Mouse (Mus musculus) heart, postnatal 10 days (tissue): Measurements from ENCODE around the gene Vsig2. TPM values are rescaled to one million over a fixed set of nuclear protein-coding genes. Genes with fewer than 3 reads are reported as not detected.

Experiments
- DNase-seq, 2 experiments: peaks; one replicate each; pipeline ENCODE4 v3.0.0; 2021
- intact Hi-C: fragments of 180-260 bp; cut with DNase I; formaldehyde crosslinking; loops from one replicate; pipeline ENCODE4 v1.15.1; 2025
- total RNA-seq, 2 experiments: library from RNA; stranded (reverse); gene quantifications; 2 replicates each; pipeline ENCODE4 v1.2.3; 2021

Gene Vsig2
- total RNA-seq: 10 to 100 TPM in 1 of 2 experiments, 1 to 10 TPM in 1; 5.6 to 10.4 TPM

GRCm38 (mm10) chr9:37539170-37540025, at the start of gene Vsig2:
Gene Vsig2 (plus strand): TSS chr9:37539255.
- DNase-seq: no peak
- intact Hi-C loops: loop anchor here (1.0 to 5.0 kb wide), 3 partner anchors 9 to 122 kb away; partner anchors contain the start of gene Msantd2

- intact Hi-C loops: loop anchor here (5.0 kb wide), 1 partner anchor 53 kb away; no protein-coding TSS in a partner anchor
These were observed 49.5 kb upstream of the Vsig2 start for GRCm38 (mm10) chr9:37489446-37490120.

GRCm38 (mm10) chr9:37495761-37496160, 43.3 kb upstream of the Vsig2 start:
- intact Hi-C loops: no loop called here
- no peak for DNase-seq

More at GRCm38 (mm10) chr9:37489446-37490120, 49.5 kb upstream of the Vsig2 start:
- DNase-seq: peak; percentile 54 to 57

- no peak for DNase-seq
- intact Hi-C loops: no loop called here
These were observed 42.7 kb upstream of the Vsig2 start for GRCm38 (mm10) chr9:37496325-37496724.

- intact Hi-C loops: no loop called here
- no peak for DNase-seq
These were observed 38.9 kb upstream of the Vsig2 start for GRCm38 (mm10) chr9:37500201-37500600.

- no peak for DNase-seq
- intact Hi-C loops: no loop called here
These were observed 37.9 kb upstream of the Vsig2 start for GRCm38 (mm10) chr9:37501170-37501569.

- no peak for DNase-seq
- intact Hi-C loops: no loop called here
These were observed 34.7 kb upstream of the Vsig2 start for GRCm38 (mm10) chr9:37504348-37504747.

- intact Hi-C loops: no loop called here
- no peak for DNase-seq
These were observed 33.0 kb upstream of the Vsig2 start for GRCm38 (mm10) chr9:37506023-37506422.

- DNase-seq: no peak
- intact Hi-C loops: no loop called here
These were observed 27.0 kb upstream of the Vsig2 start for GRCm38 (mm10) chr9:37512097-37512496.

- DNase-seq: no peak
- intact Hi-C loops: no loop called here
These were observed 24.6 kb upstream of the Vsig2 start for GRCm38 (mm10) chr9:37514456-37514855.

- no peak for DNase-seq
- intact Hi-C loops: no loop called here
These were observed 21.6 kb upstream of the Vsig2 start for GRCm38 (mm10) chr9:37517467-37517866.

- DNase-seq: no peak
- intact Hi-C loops: no loop called here
These were observed 20.1 kb upstream of the Vsig2 start for GRCm38 (mm10) chr9:37518991-37519390.

GRCm38 (mm10) chr9:37519995-37520394, 19.1 kb upstream of the Vsig2 start:
- no peak for DNase-seq
- intact Hi-C loops: no loop called here

GRCm38 (mm10) chr9:37525461-37525860, 13.6 kb upstream of the Vsig2 start:
- DNase-seq: no peak
- intact Hi-C loops: no loop called here

- peak; percentile 43 to 46 for DNase-seq
- intact Hi-C loops: loop anchor here (2.0 kb wide), 1 partner anchor 86 kb away; the partner anchor contains the start of gene Spa17
These were observed 12.3 kb upstream of the Vsig2 start for GRCm38 (mm10) chr9:37526443-37527395.

- intact Hi-C loops: loop anchor here (2.0 kb wide), 1 partner anchor 85 kb away; the partner anchor contains the start of gene Spa17
- DNase-seq: peak; percentile 83 to 85
These were observed 11.4 kb upstream of the Vsig2 start, which contains the start of gene Esam for GRCm38 (mm10) chr9:37527396-37528224. Gene Esam (plus strand): TSS chr9:37528078.

GRCm38 (mm10) chr9:37528225-37528970, 10.7 kb upstream of the Vsig2 start:
- DNase-seq: peak in 1 of 2 experiments; percentile 42
- intact Hi-C loops: no loop called here

- intact Hi-C loops: loop anchor here (1.0 kb wide), 1 partner anchor 10 kb away; no protein-coding TSS in a partner anchor
- peak; percentile 79 to 84 for DNase-seq
These were observed 8.8 kb upstream of the Vsig2 start for GRCm38 (mm10) chr9:37530031-37530887.
